Mouse (Mus musculus) neutrophil, adult 5-6 weeks (primary cell): ENCODE measurements around the gene Plekhg2. TPM values are rescaled to one million over a fixed set of nuclear protein-coding genes. Genes with fewer than 3 reads are reported as not detected.

Source experiments
- ATAC-seq: fragments of 151-379, 151-347 bp; 2 replicates; pipeline ENCODE4 v1.8.0; 2017; ENCODE audit warnings: mild to moderate bottlenecking, moderate TSS enrichment; ENCODE audit not compliant: insufficient number of reproducible peaks, poor library complexity, low FRiP score, severe bottlenecking; ENCODE audit errors: extremely low read depth
- total RNA-seq: library from RNA; stranded (forward); fragments of 200-1000 nt; gene quantifications from 2 replicates; pipeline ENCODE4 v1.2.3, GENCODE M21; 2017

Plekhg2 gene
- total RNA-seq, 1 experiment from 2014 or later, result 32.6 TPM

DNA sequence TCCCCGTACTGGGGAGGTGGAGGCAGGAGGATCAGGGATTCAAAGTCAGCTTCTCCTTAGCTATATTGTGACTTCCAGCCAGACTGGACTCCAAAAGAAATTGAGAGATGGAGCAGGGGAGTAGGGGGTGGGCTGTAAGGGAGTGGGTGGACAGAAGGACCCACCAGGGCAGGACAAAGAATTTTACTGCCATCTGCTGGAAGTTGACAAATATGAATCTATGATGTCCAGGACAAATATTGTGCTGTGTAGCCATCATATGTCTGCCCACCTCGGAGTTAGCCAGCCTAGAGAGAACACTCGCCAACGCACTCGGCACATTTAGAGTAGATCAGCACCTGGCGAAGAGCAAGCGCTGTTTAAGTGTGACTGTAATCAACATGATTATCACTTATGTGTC lies 23.8 kb downstream of the Plekhg2 start:
- no peak for ATAC-seq

DNA sequence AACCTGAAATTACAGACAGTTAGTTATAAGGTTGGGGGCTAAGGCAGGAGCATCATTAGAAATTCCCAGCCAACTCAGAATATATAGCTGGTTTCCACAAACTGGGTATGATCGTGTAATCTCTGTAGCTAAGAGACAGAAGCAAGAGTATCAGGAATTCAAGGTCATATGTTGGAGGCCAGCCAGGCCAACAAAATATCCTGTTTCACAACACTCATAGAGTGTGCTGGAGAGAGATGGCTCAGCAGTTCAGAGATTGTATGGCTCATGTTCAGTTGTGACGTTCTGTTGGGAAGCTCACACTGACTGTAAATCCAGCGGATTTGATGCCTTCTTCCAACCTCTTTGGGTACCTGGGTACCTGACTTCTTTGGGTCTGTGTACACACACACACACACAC lies 24.7 kb downstream of the Plekhg2 start:
- ATAC-seq, result no peak

DNA sequence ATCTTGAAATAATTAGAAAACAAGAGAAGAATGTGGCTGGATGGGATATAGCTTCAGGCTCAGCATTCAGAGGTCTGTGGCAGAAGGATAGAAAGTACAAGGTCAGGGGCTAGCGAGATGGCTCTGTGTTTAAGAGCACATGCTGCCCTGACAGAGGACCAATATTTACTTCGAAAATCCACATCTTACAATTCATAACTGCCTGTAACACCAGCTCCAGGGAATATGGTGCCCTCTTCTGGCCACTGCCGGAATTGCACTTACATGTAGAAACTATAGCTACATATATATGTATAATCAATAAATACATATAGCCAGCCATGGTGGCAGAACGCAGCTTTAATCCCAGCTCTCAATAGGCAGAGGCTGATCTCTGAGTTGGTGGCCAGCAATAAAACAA lies 27.8 kb downstream of the Plekhg2 start:
- peak; percentile 88 for ATAC-seq

DNA sequence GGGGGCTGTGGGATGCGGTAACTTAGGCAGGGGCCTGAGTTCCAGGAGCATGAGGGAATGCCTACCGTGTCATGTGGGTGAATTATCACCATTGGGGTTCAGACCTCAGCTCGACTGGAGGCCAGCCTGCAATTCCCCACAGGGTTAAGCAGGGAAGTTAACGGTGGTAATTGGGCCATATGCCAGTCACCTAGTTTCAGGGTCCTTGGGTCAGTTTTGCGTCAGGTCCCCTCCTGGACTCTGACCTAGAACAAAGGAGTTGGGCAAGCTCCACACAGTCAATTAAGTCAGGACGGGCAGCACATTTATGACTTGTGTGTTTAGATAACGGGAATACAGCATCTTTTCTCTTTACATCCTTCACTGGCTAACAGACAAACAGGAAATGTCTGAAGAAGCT lies 31.0 kb downstream of the Plekhg2 start:
- no peak for ATAC-seq

DNA sequence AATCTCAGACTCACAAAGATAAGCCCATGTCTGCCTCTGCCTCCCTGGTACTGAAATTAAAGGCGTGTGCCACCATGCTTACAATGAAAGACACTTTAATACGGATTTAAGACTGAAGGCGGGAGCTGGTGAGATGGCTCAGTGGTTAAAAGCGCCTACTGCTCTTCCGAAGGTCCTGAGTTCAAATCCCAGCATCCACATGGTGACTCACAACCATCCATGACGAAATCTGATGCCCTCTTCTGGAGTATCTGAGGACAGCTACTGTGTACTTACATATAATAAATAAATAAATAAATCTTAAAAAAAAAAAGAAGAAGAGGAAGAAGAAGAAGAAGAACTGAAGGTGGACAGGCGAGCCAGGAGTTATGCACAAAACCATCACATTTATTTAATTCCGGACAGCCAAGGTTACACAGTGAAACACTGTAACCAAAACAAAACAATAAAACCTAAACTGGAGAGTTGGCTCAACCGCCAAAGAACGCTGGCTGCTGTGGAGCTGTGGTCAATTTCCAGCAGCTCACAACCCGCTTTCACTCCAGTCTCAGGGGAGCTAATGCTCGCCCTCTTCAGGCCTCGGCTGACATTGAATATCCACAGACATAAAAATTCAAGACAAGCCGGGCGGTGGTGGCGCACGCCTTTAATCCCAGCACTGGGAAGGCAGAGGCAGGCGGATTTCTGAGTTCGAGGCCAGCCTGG lies 33.0 kb downstream of the Plekhg2 start:
- peak; percentile 66 for ATAC-seq

DNA sequence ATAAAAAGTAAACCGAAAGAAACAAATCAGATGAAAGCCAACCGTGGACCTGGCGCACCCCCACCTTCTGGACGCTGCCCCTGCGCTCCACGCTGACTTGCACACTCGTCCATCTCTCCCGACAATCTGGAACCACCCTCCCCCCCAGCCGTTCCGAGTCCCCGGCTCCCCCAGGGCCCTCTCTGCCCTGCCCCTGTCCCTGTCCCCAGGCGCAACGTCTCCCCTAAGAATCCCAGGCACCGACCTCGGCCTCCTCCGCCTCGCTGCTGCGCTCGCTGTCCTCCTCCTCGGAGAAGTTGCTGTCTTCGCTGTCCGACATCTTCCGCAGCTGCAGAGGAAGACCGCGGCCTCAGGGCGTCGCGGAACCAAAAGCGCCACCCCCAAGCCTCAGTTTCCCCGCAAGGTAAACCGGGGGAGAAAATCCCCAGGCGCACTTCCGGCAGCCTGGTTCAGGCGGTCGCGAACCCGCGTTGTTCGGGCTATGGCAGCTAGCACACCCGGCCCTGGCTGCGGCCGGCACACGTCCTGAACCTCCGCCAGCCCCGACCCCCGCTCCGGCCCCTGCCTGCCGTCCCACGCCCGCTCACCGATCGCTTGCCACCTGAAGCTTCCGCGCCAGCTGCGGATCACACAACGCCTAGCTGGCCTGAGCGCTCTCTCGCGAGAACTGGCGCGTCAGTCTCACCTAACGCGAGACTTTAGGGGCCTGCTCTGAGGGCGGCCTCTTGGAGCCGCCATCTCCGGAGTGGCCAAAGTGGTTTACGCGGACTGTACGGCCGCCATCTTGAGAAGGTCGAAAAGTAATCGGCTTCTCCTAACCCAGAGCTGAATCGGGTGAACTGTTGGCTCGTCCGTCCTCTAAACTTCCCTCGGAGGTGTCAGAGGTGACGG lies 34.0 kb downstream of the Plekhg2 start, which contains the start of gene Supt5:
Gene Supt5, minus strand, starts transcription at position 639 of the 891 bp plus-strand sequence.
- peak; percentile 96 for ATAC-seq

DNA sequence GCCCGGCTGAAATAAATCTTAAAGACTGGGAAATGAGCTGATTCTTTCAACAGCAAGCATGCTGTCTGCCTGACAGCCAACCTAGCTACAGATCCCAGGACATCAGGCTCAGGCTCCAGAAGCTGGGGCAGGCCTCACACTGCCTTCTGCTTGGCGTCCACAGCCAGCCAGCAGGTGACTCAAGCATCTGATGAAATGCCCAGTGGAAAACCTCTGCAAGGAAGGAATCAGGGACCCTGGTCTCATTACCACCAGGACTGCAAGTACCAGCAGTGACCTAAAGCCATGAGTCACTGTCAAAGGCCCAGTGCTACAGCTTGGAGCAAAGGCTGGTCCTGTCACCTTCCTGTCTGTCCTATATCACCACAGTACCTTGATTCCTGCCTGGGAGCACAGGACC lies 36.9 kb downstream of the Plekhg2 start:
- ATAC-seq, result no peak

DNA sequence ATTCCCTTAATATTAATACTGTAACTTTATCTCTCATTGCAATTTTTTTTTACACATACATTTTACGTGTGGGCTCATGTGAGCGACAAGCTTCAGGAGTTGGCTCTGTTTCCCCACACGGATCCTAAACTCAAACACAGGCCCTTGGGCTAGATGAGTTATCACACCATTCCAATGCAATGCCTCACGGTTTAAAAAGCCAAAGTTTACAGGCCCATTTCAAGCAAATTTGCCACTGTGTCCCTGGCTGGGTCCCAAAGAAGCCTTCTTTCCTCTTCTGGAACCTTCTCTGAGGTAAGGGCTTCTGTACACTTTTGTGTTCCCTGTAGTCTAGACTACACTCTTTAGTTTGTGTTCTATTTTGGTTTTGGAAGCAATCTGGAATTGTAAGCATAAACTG lies 37.9 kb downstream of the Plekhg2 start:
- no peak for ATAC-seq

DNA sequence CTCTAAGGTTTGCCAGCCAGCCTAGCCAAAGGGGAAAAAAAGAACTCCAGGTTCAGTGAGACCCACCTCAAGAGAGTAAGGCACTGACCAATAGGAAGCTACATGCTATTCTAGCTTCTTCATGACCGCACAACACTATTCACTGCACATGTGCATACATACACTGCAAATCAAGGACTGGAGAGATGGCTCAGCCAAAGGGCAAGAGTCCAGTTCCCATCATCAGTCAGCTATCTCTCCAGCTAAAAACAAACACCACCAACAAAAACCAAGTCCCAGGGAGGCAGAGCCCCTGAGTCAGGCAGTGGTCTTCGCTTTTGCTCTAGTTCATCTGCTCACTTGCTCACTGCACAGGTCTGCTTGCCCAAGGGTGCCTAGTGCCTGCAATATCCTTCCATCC lies 44.1 kb downstream of the Plekhg2 start:
- ATAC-seq, result no peak

DNA sequence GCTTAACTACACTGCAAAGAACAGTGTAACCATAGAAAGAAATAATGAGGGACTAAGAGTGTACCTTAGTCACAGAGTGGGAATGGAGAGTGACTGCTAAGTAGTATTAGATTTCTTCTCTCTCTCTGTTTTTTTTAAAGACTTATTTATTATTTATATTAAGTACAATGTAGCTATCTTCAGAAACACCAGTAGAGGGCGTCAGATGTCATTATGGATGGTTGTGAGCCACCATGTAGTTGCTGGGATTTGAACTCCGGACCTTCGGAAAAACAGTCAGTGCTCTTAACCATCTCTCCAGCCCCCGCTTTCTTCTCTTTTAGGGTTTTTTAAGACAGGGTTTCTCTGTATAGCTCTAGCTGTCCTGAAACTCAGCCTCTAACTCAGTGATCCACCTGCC lies 45.9 kb downstream of the Plekhg2 start:
- no peak for ATAC-seq

DNA sequence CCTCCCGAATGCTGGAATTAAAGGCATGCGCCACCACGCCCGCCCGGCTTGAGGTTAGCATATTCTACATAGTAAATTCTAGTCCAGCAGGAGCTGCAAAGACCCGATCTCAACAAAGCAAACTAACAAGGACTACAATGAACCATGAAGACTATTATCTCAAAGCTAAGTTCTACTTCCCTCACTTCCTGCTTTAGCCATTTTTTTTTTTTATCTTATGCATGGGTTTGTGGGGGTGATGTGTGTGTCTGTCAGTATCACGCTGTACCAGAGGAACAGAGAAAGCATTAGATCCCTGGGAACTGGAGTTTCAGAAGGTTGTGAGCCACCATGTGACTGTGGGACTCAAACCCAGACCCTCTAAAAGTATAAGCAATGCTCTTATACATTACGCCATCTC lies 47.1 kb downstream of the Plekhg2 start:
- ATAC-seq, result no peak

DNA sequence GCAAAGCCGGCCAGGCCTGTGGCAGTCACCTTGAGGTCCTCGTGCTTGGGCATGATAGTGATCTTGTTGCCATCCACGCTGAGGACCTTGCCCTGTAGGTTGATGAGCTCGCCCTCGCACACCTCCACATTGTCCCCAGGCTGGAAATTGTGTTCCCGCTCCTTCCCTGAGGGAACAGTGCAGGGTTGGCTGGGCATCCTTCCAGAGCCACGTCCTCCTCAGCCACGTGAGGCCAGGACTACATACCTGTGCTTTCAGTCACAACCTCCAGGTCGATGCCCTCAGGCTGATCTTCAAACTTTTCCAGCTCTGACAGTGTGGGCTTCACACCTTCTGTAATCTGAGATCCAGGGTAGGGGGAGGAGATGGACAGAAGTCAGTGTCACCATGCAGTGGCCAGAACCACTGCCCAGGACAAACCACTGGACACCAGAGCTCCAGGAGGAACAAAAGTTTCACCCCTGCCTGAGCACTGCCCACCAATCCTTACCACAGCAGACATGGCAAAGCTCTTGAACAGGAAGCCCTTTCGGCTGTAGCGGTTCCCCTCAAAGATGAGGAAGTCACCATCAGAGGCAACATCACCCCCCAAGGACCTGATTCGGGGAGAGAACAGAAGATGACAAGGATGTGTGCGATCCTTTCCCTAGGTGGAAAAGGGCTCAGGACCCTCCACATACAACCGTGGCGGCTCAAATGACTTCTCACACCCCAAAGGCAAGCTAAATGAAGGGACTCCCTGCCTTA lies 50.3 kb downstream of the Plekhg2 start:
- ATAC-seq, result no peak

DNA sequence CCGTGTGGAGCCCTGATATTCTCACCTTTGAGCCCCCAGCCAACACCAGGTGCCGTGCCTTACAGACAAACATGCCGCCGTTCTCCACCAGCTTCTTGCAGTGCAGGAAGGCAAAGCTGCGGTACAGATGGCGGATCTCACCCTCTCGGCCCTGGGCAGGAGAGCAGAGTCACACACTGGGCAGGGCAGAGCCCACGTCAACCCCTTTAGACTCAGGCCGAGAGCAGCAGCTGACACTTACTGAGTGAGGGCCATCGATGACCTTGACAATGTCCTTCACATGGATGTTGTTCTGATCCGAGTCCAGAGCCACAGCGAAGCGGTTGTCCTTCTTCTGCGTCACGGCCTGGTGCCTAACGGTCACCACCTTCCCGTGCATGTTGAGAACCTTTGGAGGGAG lies 53.7 kb downstream of the Plekhg2 start:
- no peak for ATAC-seq

DNA sequence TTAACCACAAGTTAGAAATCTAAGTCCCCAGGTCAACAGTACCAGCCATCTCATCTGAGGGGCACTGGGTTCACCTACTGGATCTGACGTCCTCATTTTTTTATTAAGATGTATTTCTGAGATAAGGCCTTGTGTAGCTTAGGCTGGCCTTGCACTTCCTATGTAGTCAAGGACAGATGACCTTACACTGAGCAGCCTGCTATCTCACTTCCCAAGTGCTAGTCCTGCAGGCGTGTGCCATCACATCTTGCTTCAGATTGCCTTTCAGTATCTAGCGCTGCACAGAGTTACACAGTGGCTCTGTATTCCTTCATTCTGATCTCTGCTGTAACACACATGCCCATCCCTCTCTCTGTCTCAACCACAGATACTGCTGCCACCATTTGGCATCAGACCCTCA lies 54.4 kb downstream of the Plekhg2 start:
- ATAC-seq, result no peak

DNA sequence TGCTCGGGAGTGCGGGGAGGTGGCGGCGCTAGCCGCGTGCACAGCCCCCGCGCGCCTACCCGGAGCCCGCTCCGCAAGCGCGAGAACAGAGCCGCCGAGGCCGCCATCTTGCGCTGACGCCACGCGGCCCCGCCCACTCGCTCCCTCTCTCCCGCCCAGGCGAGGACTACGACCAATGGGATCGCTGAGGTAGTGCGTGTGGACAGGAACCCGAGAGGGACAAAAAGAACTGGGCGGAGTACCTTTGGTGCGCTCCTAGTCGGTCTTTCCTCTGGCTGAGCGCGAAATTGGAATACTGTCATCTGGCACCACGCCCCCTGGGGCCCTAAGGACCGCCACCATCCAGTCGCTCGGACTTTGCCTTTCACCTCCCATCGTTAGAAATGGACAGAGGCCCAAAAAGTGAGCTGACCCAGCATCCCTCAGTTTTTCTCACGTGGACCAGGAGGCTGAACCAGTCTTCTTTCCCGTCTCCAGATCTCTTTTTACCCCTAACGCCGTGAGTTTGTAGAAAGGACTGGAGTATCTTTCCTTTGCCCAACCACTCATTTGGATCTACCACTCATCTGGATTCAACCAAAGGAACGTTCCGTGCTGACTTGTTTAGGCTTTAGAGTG lies 60.4 kb downstream of the Plekhg2 start, which contains the start of gene Timm50:
Gene Timm50, minus strand, starts transcription at position 147 of the 618 bp plus-strand sequence.
- peak; percentile 97 for ATAC-seq

DNA sequence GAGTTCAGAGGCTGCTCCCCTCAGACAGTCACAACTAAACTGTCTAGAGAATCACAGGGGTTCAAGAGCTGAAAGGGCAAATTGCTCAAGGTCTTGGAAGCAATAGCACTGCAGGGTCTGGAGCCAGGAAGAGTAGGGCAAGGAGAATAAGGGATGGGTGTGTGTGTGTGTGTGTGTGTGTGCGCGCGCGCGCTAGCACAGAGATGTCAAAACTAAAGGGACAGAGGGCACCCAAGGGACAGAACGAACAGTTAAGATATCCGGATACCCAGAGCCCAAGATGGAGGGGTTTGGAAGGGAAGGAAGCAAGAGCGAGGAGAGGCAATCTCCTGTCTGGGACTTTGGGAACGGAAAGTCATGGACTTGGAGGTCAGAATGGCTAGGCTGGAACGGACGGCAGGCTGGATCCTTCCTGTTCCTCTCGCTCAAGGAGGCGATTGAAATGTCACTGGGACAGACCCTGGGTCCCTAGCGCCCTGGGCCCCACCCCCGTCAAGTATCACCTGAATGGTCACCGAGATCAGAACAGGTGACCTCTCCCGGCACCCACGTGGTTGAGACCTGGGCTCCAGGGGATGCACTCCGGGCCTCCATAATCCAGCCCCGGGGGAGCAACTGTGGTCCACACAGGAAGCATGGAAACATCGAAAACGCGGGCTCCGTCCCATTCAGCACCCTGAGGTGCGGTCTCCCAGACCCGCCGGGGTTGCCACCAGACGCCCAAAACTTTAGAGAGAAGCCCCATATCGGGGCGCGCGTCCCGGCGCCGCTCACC lies 61.1 kb downstream of the Plekhg2 start:
- ATAC-seq, result no peak

DNA sequence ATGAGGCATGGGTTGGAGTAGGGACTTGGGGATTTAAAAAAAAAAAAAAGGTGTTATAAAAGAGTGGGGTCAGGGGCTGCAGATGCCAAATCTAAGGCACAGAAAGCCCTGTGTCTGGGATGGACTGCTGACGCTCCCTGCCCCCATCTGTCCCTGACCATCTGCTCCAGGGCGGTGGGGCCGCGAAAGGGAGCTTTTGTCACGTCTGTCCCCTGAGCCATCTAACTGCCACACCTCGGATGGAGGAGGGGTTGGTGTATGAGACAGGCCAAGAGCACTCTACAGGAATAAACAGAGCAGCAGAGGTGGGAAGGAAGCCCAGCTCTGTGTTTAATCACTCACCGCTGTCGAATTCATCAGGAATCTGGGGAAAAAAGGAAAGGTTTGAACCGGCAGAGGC lies 62.7 kb downstream of the Plekhg2 start:
- ATAC-seq, result no peak
